Mouse (Mus musculus): ENCODE data around the gene Afm.

GRCm38 (mm10) chr5:90488323-90488722 lies 30.4 kb upstream of the Afm start:
- TF ChIP-seq CTCF (IDR thresholded peaks at IDR 0.05; ENCODE audit: low read depth, low read length) (no peak), POLR2A (IDR thresholded peaks at IDR 0.05; ENCODE audit: insufficient read depth, low read length) (no peak), EP300 (IDR thresholded peaks at IDR 0.05; ENCODE audit: insufficient read depth, low read depth, low read length) (no peak)
